Mouse (Mus musculus) ES-E14 (cell line): Measurements from ENCODE around the gene Abraxas2. TPM values are rescaled to one million over a fixed set of nuclear protein-coding genes. Genes with fewer than 3 reads are reported as not detected.

Experiments used
- DNase-seq: peaks from one replicate; pipeline ENCODE4 v3.0.0-alpha.2; 2013; ENCODE audit warnings: low read depth, low spot score
- H3K27ac ChIP-seq: 2 replicates; pipeline ENCODE4 v1.5.1; 2012; ENCODE audit warnings: low read depth, mild to moderate bottlenecking, low read length, moderate library complexity, mixed read lengths; ENCODE audit not compliant: poor library complexity, insufficient read depth, severe bottlenecking
- H3K36me3 ChIP-seq: 2 replicates; pipeline ENCODE4 v1.6.1; 2012; ENCODE audit warnings: mild to moderate bottlenecking, low read length, moderate library complexity, mixed read lengths; ENCODE audit not compliant: control insufficient read depth, poor library complexity, insufficient read depth, severe bottlenecking
- H3K4me1 ChIP-seq, 2 experiments: fragments of 150-350 bp in 1 of 2; sonication (generic) in 1 of 2; 2 replicates each; pipeline ENCODE4 v1.6.1; 2012; ENCODE audit warnings: low read length in 2 of 2, mild to moderate bottlenecking in 1 of 2, mixed read lengths in 1 of 2; ENCODE audit not compliant: control insufficient read depth in 2 of 2, insufficient read depth in 2 of 2, poor library complexity in 1 of 2
- H3K4me3 ChIP-seq, 2 experiments: fragments of 150-350 bp in 1 of 2; sonication (generic) in 1 of 2; 2 replicates each; pipeline ENCODE4 v1.5.1; 2012; ENCODE audit warnings: low read length in 2 of 2, low read depth in 1 of 2, mild to moderate bottlenecking in 1 of 2, mixed read lengths in 1 of 2; ENCODE audit not compliant: insufficient read depth in 1 of 2, poor library complexity in 1 of 2, severe bottlenecking in 1 of 2
- H3K9ac ChIP-seq: 2 replicates; pipeline ENCODE4 v1.6.1; 2012; ENCODE audit warnings: low read depth, mild to moderate bottlenecking, low read length, mixed read lengths; ENCODE audit not compliant: poor library complexity, insufficient read depth, severe bottlenecking
- H3K9me3 ChIP-seq: fragments of 150-350 bp; sonication (generic); 2 replicates; pipeline ENCODE4 v1.6.1; 2012; ENCODE audit warnings: low read depth, mild to moderate bottlenecking, low read length; ENCODE audit not compliant: control insufficient read depth, insufficient read depth
- CHD2 ChIP-seq: IDR thresholded peaks from 2 replicates; pipeline ENCODE4 v1.6.1; 2014; ENCODE audit warnings: mild to moderate bottlenecking, low read depth, low read length, inconsistent platforms
- HCFC1 ChIP-seq: IDR thresholded peaks from 2 replicates; pipeline ENCODE4 v1.6.1; 2012; ENCODE audit warnings: low read length, inconsistent platforms, borderline replicate concordance; ENCODE audit not compliant: insufficient read depth
- MAFK ChIP-seq: IDR thresholded peaks from 2 replicates; pipeline ENCODE4 v1.6.1; 2014; ENCODE audit warnings: mild to moderate bottlenecking, low read depth, low read length, inconsistent platforms; ENCODE audit not compliant: insufficient read depth
- ZC3H11A ChIP-seq: IDR thresholded peaks from 2 replicates; pipeline ENCODE4 v1.6.1; 2012; ENCODE audit warnings: low read depth, mild to moderate bottlenecking, inconsistent platforms, low read length, borderline replicate concordance
- ZNF384 ChIP-seq: IDR thresholded peaks from 2 replicates; pipeline ENCODE4 v1.6.1; 2012; ENCODE audit warnings: low read depth, low read length, inconsistent platforms
- in situ Hi-C, 2 experiments: fragments of 600-800 bp; cut with MboI; formaldehyde crosslinking; loops; one replicate each; pipeline ENCODE4 v1.15.1; 2025; ENCODE audit warnings: low sequenced_read_pairs in 2 of 2, inconsistent platforms in 1 of 2; ENCODE audit not compliant: unreplicated experiment in 2 of 2
- total RNA-seq: library from RNA; depleted of rRNA; stranded (reverse); fragments of 300-350 nt; gene quantifications from 2 replicates; pipeline ENCODE4 v1.2.3, GENCODE M21; 2012

Gene Abraxas2
- total RNA-seq, 1 experiment, result 20.5 TPM

GRCm38 (mm10) chr7:132892311-132892661, 33.3 kb downstream of the Abraxas2 start:
- no peak for DNase-seq
- Histone ChIP-seq H3K9me3 (no peaks in the 10 kb centered on the region), H3K36me3 (no peaks in the 10 kb centered on the region), H3K9ac (no peak overlapping the region), H3K4me3 (no peak overlapping the region), H3K27ac (no peak overlapping the region), H3K4me1 (peaks cover 0 to 6% of the 10 kb centered on the region in 2 experiments; a peak in 1 of 4 replicates)
- in situ Hi-C loops, result loop anchor here (25.0 kb wide), 2 partner anchors 230 to 655 kb away; no protein-coding TSS in a partner anchor
- TF ChIP-seq CHD2, result no peak
- TF ChIP-seq ZC3H11A, result no peak
- no peak for TF ChIP-seq MAFK
- no peak for TF ChIP-seq ZNF384
- no peak for TF ChIP-seq HCFC1

GRCm38 (mm10) chr7:132892806-132893205, 33.8 kb downstream of the Abraxas2 start:
- no peak overlapping the region for H3K9ac ChIP-seq
- no peak overlapping the region for H3K4me3 ChIP-seq
- no peak overlapping the region for H3K27ac ChIP-seq
- no peak for TF ChIP-seq ZNF384
- no peak for TF ChIP-seq HCFC1
- TF ChIP-seq ZC3H11A, result no peak
- TF ChIP-seq MAFK, result no peak
- TF ChIP-seq CHD2, result no peak
- in situ Hi-C loops, result loop anchor here (25.0 kb wide), 2 partner anchors 231 to 656 kb away; no protein-coding TSS in a partner anchor
- H3K4me1 ChIP-seq, result peaks cover 0 to 6% of the 10 kb centered on the region in 2 experiments; a peak in 1 of 4 replicates
- no peaks in the 10 kb centered on the region for H3K36me3 ChIP-seq
- DNase-seq, result no peak
- H3K9me3 ChIP-seq, result no peaks in the 10 kb centered on the region

GRCm38 (mm10) chr7:132893336-132893735, 34.3 kb downstream of the Abraxas2 start:
- Histone ChIP-seq H3K9ac (no peak overlapping the region), H3K4me3 (no peak overlapping the region), H3K9me3 (no peaks in the 10 kb centered on the region), H3K4me1 (peaks cover 0 to 6% of the 10 kb centered on the region in 2 experiments; a peak in 1 of 4 replicates), H3K27ac (no peak overlapping the region), H3K36me3 (no peaks in the 10 kb centered on the region)
- TF ChIP-seq HCFC1 (no peak), CHD2 (no peak), ZC3H11A (no peak), ZNF384 (no peak), MAFK (no peak)
- no peak for DNase-seq
- in situ Hi-C loops, result loop anchor here (25.0 kb wide), 2 partner anchors 231 to 656 kb away; no protein-coding TSS in a partner anchor

GRCm38 (mm10) chr7:132894841-132895555, 36.0 kb downstream of the Abraxas2 start:
- Histone ChIP-seq H3K9me3 (no peaks in the 10 kb centered on the region), H3K36me3 (no peaks in the 10 kb centered on the region), H3K27ac (no peak overlapping the region), H3K4me3 (no peak overlapping the region), H3K4me1 (peaks cover 0 to 6% of the 10 kb centered on the region in 2 experiments; a peak in 1 of 4 replicates), H3K9ac (no peak overlapping the region)
- in situ Hi-C loops, result loop anchor here (5.0 to 25.0 kb wide), 3 partner anchors 233 to 658 kb away; no protein-coding TSS in a partner anchor
- TF ChIP-seq CHD2 (no peak), MAFK (no peak), ZNF384 (no peak)
- DNase-seq, result no peak
